Mouse (Mus musculus) thymus, adult 18-20 months (tissue): ENCODE results near the gene Cdh13.

Experiments used
- DNase-seq, 2 experiments: peaks; one replicate each; pipeline ENCODE4 v3.0.0; 2022; ENCODE audit warnings: mixed read lengths in 2 of 2

Gene Cdh13

DNA sequence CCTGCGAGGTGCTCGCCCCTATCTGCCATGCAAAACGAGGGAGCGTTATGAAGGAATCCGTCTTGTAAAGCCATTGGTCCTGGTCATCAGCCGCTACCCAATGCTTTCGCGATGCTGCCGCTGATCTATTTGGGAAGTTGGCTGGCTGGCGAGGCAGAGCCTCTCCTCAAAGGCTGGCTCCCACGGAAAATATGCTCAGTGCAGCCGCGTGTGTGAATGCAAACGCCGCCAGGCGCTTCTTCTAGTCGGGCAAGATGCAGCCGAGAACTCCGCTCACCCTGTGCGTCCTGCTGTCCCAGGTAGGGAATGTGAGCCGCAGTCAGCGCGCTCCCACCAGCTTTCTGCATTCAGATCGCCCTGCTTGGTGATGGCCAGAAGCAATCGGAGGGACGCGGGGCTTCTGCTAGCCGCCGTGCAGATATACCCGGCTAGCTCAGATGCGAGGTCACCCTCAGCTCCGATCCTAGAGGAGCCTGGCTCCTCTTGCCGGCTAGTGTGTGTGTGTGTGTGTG, at the start of gene Cdh13:
Gene Cdh13, plus strand, starts transcription at position 134 of the 512 bp plus-strand sequence.
- no peak for DNase-seq

DNA sequence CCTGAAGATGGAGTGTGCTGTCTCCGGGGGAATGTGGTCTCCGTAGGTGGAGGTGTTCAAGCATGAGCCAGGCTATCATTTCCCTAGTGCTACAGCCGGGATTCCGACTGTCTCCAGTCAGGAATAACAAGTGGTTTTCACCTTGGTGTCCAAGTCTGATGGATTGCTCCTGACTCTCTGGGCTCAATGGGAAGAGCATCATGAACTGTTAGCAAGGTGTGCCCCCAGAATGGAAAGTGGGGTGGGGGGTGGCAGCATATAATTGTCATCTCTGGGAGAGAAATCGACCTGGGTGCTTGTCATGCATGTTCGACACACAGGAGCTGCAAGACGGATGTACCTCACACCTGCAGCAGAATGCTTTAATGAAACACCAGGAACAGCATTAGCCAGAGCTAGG, 47.9 kb upstream of the Cdh13 start:
- no peak for DNase-seq

DNA sequence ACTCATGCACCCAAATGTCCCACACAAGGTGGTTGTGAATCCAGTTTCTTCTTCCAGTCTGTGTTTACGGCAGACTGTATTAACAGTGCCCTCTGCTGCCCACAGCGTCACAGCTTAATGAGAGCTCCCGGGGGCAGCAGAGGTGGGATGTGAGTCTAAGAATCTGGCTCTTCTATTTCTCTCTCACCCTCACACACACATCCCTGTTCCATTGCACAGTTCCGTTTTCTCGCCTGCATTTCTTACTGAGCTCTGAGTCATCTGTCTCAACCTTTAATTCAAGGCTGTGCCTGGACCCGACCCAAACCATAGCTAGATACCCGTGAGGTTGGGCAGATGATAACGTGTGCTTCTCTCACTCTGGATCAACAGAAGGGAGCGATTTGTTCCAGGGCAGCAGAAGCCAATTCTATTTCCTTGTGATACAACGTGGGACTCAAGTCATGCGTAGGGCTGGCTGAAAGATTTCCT, 46.3 kb upstream of the Cdh13 start:
- no peak for DNase-seq

DNA sequence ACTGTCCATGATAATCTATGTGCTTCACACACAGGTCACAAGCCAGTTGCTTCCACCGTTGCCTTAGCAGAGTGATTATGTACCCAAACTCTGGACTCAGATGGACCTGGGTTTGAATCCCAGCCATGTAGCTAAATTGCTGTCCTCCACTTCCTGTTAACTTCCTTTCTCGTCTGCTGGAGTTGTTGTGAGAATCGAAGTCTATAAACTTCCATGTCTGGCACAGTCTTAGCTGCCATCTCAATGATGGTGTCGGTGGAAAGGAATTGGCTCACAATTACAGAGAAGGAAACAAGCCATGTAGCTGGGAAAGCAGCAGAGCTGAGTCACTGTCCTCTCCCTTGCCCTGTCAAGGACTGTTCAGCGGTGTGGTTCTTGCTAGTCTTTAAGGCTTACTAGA, 45.4 kb upstream of the Cdh13 start:
- no peak for DNase-seq

DNA sequence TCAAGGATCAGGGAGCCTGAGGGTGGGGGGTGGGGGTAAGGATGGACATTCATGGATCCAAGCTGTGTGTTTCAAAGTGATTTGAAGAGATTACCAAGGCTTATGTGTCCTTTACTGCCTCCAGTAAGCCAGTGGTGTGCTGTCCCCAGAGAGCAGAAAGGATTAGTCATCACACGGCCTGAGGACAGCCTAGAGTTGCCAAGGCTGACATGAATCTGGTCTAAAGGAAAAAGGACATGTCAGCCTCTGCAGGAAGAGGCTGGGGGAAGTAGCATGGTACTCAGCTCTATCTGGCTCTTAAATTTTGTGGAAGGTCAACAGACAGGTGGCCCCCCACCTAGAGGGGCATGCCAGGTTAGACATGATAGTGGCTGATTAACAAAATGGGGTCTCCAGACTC, 44.3 kb upstream of the Cdh13 start:
- no peak for DNase-seq

DNA sequence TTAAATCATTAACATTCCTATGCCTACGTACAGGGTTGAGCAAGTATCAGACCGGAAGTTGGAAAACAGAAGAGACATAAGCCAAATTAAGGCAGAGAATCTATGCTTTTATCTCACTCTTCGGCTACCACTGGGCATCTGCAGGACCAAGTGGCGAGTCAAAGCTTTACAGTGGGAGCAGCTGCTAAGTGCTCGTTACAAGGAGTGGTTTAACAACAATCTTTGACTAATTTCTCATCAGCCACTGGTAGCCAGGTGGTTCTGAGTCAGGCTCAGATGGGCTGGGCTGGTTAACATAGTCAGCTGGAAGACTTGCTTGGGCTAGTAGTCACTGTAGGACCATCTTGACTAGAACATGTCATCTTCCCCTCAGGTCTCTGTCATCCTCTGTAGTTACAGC, 34.2 kb upstream of the Cdh13 start:
- no peak for DNase-seq

DNA sequence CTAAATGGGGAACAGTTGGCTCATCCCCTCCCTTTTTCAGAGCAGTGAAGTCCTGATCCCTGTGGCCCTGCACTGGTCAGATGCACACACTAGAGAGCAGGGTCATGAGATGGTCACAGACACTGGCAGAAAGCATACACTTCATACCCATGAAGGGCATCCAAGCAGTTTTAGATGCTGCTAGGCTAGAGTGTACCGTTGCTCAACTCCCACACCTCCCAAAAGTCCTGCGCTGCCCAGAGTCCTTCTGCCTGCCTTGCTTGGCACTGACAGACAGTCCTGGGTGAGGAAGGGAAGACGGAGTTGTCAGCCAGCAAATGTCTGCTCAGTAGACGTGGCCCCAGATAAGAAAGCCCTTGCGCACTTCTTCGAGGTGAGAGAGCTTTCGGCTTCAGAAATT, 33.6 kb upstream of the Cdh13 start:
- no peak for DNase-seq

DNA sequence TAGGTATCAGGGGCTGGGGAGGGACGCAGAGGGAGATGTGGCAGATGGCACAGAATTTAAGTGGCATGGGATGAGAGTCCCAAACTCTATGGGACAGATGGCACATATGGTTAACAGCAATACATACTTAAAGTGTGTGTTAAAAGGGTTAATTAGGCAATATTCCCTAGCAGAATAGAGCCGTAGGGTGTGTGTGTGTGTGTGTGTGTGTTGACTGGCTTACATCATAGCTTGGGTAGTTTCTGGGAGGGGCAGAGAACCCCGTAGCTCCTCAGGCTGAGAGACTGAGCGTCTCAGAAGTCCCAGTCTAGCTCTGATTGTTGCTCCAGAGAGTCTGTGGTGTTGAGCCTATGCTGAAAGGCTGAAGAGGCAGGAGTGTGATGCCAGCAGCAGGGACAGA, 20.4 kb upstream of the Cdh13 start:
- no peak for DNase-seq

DNA sequence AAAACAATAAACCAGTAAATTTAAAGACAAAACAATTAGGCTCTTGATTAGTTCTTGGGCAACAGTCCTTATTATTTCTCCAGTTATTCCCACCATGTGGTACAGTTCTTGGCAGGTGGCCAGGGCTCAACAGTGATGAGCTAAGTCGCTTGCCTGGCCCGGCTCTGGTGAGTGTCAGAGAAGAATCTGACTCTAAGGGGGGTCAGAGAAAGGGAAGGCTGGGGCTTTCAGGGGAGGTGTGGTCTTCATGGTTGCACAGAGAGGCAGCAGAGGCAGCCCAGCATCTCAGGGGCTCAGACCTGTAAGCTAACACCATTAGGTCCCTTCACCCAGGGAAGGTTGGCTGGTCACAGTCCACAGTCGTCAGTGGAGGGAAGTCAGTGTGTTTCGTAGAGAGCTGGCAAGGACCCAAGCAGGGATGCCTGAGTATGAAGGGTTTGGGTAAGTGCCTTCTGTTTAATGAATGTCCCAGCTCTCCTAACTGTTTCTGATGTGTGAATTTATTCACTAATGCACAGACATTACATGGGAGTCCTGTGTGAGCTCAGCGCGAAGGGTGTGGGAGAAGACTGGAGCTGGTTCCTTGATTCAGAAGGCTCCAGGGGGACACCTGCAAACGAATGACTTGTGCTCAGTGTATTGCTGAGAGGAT, 12.7 kb upstream of the Cdh13 start:
- DNase-seq = no peak

DNA sequence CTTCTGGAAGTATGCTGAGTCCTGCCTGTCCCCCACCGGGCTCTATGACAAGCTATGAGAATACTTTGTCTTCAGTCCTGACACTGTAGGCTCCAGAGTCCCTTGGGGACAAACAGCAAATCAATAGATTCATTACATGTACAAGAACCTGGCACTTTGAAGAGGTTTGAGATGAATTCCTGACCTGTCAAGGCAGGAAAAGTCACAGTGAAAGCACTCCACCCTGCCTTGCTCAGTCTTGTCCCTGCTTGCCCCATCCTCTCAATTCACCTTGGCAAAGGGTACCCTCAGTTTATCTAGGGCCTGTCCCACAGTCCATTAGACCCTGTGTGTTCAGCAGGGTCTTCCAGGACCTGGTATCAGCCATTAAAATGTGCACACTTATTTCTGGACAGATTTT, 11.0 kb upstream of the Cdh13 start:
- DNase-seq = no peak

DNA sequence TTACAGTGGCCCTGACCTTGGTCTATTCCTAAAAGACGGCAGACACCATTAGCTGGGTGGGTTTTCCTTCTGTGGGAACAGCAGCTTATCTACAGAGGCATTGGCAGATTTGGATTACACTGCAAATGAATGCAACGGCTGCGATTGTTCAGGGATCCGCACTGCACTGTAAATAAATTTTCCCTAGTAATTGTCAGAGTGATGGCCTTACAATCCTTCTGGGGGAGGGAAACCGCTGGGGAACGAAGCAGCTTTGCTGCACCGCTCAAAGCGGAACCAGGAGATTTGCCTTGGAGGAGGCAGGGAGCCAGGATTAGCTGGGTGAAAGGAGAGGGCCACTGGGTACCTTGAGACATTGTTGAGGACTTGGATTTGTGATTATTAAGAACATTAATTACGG, 9.3 kb upstream of the Cdh13 start:
- DNase-seq = no peak

DNA sequence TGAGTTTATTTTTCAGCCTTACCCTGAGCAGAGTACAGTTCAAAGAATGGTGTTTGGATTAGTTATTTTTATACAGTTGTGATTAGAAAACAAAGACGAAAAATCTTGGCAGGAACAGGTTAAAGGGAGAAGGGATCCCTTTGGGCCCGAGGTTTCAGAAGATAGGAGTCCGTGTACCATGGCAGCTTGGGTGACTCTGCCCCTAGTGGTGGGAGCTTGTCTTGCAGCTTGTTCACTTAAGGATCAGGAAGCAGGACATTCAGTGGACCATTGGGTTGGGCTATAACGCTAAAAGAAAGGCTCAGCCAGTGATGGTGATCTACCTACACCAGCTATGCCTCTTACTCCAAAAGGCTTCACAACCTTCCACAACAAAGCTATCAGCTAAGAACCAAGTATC, 8.8 kb upstream of the Cdh13 start:
- DNase-seq = no peak

DNA sequence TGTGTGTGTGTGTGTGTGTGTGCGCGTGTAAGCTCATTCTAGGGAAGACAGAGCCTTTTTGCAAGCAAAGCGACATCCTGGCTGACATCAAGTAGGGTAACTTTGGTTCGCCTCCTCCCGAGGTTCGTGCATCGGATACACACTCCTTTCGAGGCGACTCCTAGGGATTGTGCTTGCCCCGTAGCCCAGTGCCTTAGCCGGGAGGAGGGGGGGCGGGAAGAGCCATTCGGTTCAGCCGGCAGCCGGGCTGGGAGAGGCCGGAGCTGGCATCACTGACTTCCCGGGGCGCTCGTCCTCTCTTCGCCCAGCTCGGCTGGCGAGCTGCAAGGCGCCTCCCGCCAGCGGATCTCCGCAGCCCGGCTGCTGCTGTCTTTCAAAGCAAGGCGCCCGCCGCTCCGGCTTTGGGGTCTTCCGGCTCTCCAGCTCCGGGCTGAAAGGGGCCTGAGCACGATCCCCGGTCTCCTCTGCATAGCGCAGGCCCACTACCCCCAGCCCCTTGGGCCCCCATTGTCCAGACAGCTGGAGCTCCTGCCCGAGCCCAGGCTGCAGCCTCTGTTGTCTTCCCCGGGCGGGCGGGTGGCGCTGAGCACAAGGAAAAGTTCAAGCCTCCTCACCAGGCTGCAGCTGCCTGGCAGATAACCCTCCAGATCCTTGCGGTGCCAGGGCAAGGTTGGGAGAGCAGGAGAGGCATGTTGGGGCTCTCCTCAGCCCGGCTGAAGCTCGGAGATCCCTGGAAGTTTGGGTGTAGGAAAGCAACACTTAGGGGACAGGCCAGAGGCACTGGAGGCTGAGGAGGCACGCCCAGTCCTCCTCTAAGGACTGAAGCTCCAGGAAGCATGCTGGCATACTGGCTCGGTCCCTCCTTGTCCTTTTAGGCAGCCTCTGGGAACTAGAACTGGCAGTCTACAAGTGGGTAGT, 838 bp downstream of the Cdh13 start:
- no peak for DNase-seq

DNA sequence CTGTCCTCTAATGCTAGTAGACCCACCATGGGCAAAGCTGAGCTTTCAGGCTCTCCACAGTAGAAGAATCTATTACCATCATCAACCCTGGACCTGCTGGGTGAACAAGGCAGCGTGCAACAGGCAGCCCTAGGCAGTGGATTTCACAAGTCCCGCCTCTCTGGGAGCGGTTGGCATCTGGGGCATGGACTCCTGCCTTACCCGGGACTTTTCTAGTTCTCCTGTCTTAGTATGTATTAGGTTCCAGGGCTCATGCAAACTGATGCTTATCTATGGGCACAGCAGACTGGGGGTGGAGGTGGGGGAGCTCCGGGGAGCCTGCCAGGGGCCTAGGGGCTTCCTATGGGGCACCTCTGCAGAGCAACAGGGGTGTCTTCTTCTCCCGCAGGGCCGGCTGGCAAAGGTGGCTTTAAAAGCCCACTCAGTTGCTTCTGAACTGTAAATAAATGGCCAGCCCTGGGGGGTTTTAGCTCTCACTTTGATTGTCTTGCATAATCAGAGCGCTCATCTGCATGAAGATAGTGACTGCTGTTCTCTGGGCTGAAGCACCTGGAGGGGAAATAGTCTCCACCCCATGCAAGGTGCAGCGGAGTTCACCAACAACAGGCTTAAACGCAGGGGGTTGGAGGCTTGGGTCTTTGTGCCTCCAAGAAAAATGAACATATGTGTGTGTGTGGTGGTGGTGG, 2.2 kb downstream of the Cdh13 start:
- DNase-seq = no peak

DNA sequence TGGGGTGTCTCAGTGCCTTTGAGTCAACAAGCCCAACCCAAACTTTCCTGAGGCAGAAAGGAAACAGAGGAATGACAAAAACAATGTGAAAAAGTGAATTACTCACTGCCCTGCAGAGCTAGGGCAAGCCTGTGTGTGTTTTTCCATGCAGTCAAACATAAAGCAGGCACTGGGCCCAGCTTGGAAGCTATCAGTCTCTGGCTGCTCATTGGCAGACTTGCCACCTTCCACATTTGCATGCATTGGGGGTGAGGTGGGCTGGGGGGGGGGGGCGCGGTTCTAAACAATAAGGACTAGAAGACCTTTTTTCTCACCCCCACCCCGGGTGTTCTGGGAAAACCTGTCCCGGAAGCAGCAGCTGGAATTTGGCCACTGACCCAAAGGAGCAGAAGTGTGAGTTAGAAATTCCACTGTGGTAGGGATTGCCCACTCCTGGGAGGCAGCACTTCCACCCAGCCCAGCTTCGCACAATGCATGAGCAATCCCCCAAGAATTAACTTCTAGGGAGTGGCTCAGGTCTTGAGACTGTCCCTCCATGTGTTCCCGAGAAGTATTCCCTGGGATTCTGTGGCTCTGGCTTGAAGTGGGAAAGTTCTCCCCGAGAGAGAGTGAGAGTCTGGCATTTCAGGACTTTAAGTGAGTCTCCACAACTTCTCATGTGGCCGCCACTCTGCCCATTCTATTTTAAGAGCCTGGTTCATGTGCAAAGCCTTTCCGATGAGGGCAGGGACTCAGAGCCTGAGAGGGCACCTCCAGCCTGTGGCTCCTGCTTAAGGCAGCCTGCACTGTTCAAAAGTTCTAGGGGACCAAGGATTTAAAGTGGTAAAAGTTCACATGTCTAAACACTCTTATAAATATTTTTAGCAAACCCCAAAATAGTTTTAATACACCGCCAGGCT, 3.0 kb downstream of the Cdh13 start:
- DNase-seq = no peak

DNA sequence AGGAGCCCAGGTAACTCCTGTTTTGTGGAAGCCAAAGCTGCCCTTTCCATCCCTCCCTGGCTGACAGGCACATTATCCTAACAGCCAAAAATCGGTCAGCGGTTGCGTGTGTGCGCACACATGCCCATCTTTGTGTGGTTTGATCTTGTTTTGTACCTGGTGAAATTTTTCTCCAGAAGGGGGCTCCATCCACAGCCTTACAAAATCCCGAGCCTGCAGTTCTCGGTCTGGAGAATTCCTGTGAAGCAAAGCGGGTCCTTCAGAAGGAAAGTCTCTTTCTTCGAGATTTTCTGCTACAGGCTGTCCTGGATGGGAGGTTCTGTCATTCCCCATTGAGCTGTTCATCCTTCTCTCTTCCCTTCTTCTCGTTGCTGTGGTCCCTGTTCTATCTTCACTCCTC, 4.0 kb downstream of the Cdh13 start:
- no peak for DNase-seq

DNA sequence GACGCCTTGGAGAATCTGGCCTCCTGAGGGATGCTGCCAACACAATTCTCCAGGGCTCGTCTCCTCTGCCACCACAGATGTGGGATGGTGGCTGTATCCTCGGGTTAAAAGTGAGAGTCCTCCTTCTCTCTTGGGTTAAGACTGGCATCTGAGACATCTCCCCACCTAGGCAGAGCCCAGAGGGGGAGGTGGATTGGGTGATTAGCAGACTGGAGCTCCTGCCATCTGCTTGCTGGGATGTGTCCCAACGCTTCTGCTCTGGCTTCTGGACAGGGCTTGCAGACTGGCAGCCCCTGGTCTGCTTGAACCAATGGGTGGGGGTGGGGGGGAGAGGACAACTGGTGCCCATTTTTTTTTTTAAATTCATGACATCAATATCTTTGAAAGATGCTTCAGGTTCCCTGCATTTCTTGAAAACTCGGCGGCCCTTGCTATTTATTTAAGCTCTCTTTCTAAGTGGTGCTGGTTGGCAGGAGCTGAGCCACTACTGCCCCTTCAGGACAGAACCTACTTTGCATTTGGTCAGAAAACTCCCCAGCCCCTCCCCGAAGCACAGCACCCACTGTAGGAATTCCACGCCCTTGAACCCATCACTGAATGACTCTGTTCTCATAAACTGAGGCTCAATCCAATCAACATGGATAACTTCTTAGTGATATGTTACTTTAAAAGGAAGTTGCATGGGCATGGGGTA, 4.9 kb downstream of the Cdh13 start:
- no peak for DNase-seq

DNA sequence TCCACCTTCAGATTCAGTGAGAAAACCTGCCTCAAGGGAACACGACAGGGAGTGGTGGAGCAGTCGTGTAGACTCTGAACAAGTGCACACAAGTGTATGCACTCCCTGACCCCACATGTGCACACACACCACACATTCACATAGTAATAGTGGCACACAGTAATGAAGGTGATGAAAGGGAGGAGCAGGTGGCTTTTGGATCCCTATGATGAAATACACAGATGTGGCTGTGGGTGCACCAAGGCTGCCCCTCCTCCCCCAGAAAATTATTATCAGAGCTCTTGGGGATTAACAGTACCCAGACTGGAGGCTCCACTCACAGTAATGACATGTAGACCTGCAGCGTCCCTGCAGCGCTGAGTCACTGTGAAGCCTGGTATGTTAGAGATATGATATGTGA, 5.6 kb downstream of the Cdh13 start:
- DNase-seq = no peak

DNA sequence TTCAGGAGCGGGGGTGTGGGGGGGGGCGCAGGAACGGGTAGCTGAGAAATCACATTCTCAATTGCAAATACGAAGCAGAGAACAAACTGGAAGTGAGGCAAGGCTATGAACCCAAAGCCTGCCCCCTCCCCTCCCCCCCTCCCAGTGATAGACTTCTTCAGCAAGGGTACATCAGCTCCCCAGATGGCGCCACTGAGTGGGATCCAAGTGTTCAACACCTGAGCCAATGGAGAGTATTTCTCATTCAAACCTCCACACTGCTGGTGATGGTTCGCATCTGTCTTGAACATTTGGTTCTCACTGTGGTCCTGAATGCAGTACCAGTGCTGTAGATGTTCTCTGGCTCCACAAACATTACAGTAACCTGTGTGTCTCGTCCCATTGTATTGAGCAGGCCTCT, 6.0 kb downstream of the Cdh13 start:
- no peak for DNase-seq

DNA sequence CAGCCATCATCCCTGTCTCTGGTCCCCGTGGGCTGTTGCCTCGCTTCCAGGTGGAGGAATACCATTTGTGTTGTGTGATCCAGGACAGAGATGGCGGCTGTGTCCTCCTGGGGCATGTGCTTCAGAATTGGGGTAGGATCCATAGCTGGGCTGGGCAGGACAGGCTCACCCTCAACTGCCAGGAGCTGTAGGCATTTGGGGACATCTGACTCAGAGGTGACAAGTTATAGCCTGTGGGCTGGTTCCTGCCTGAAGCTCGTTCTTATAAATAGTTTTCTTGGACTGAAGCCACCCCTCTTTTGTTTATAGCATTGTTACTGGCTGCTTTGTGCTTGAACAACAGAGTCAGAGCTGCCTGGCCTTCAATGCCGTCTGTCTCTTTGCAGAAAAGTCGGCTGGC, 6.7 kb downstream of the Cdh13 start:
- no peak for DNase-seq

DNA sequence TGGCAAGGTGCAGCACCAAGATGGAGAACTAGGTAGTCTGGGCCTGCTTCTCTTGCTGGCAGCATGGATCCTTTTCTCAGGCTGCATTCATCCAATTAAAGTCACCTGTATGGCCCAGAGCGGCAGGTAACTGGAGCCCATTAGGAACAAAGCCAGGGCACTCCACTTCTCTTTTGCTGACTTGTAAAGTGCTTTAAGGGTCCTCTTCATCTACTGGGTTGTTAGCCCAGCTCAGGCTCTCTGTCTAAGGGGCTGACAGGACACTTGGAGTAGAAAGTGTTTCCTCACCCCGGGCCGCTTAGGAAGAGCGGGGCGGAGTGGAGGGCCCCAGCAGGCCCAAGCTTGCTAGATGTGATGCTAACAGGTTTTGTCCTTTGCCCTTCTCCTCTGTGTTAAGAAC, 12.9 kb downstream of the Cdh13 start:
- DNase-seq = no peak

DNA sequence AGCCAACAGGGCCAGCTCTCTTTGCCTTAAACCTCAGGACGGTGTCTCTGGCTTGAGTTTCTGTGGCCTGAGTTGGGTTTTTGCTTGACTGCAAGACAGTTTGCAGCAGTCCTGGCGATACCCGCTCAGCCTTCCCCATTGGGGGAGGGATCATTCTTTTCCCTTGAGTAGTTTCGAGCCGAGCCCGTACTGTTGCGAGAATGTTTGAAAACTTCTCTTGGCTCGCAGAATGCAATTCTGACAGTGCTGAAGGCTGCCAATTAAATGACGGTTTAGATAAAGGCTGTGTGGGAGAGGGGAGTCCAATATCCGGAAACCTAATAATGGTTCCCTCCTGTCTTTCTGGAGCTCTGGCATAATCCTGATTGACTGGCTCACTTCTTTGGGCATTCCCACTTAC, 23.4 kb downstream of the Cdh13 start:
- no peak for DNase-seq
